Mouse (Mus musculus) lung, postnatal 0 days (tissue): ENCODE data around the gene Msi2. TPM values are rescaled to one million over a fixed set of nuclear protein-coding genes. Genes with fewer than 3 reads are reported as not detected.
A peak's percentile ranks its signal among the peaks of the same experiment; 100 is the strongest.

Source experiments
- ATAC-seq: fragments of 200-750 bp; cut with Nextera tagmentation; 2 replicates; pipeline ENCODE4 v1.8.0; 2017; ENCODE audit warnings: moderate library complexity
- DNase-seq: peaks from one replicate; pipeline ENCODE4 v3.0.0-alpha.2; 2016; ENCODE audit warnings: low spot score
- H3K27ac ChIP-seq: fragments of 300-500 bp; sonication (generic); 2 replicates; pipeline ENCODE4 v1.5.1; 2014; ENCODE audit warnings: antibody characterized with exemption, mild to moderate bottlenecking, low read length, mixed read lengths
- H3K27me3 ChIP-seq: fragments of 300-500 bp; sonication (generic); replicated peaks from 2 replicates; pipeline ENCODE4 v1.6.1; 2014; ENCODE audit warnings: low read length, mixed read lengths; ENCODE audit not compliant: insufficient read depth
- H3K36me3 ChIP-seq: fragments of 300-500 bp; sonication (generic); 2 replicates; pipeline ENCODE4 v1.6.1; 2014; ENCODE audit warnings: low read length, mixed read lengths; ENCODE audit not compliant: insufficient read depth
- H3K4me1 ChIP-seq: fragments of 300-500 bp; sonication (generic); 2 replicates; pipeline ENCODE4 v1.6.1; 2014; ENCODE audit warnings: antibody characterized with exemption, low read depth, low read length, mixed read lengths; ENCODE audit not compliant: insufficient read depth
- H3K4me2 ChIP-seq: fragments of 300-500 bp; sonication (generic); replicated peaks from 2 replicates; pipeline ENCODE4 v1.6.1; 2014; ENCODE audit warnings: low read depth, mild to moderate bottlenecking, low read length, moderate library complexity, mixed read lengths
- H3K4me3 ChIP-seq: fragments of 300-500 bp; sonication (generic); 2 replicates; pipeline ENCODE4 v1.5.1; 2014; ENCODE audit warnings: low read depth, low read length
- H3K9ac ChIP-seq: fragments of 300-500 bp; sonication (generic); replicated peaks from 2 replicates; pipeline ENCODE4 v1.6.1; 2014; ENCODE audit warnings: low read depth, mild to moderate bottlenecking
- H3K9me3 ChIP-seq: fragments of 300-500 bp; sonication (generic); 2 replicates; pipeline ENCODE4 v1.6.1; 2016; ENCODE audit warnings: low read length, mixed read lengths
- CTCF ChIP-seq: IDR thresholded peaks from 2 replicates; pipeline ENCODE4 v1.5.1; 2016; ENCODE audit warnings: antibody characterized with exemption, mild to moderate bottlenecking
- EP300 ChIP-seq: IDR thresholded peaks from 2 replicates; pipeline ENCODE4 v1.6.1; 2016; ENCODE audit warnings: antibody characterized with exemption, mild to moderate bottlenecking, control low read depth
- WGBS: fragments of 180-500 bp; shearing (Covaris S2); extraction: QIAGEN DNeasy Blood & Tissue Kit; methylation state at CpG from one replicate; pipeline ENCODE4 v1.1.7; 2014; 5-methylcytosine and 5-hydroxymethylcytosine counted together
- polyA plus RNA-seq: library from polyadenylated mRNA; unstranded; fragments of >200 nt; fragmentation: Nextera tagmentation; extraction: Ambion mirVana; gene quantifications from 2 replicates; pipeline ENCODE4 v1.2.1, GENCODE M21; 2015

The Msi2 gene
- polyA plus RNA-seq, 1 experiment from 2014 or later: 12.6 TPM

GRCm38 (mm10) chr11:88644719-88645118, 73.6 kb downstream of the Msi2 start:
- H3K27me3 ChIP-seq: no peaks in the 10 kb centered on the region
- H3K9me3 ChIP-seq: no peaks in the 10 kb centered on the region
- H3K4me1 ChIP-seq: no peaks in the 10 kb centered on the region
- ATAC-seq: no peak
- TF ChIP-seq CTCF (no peak), EP300 (no peak)
- H3K27ac ChIP-seq: no peak overlapping the region
- no peak for DNase-seq
- no peak overlapping the region for H3K4me2 ChIP-seq
- 71% methylated on average over 7 of the region's 7 CpGs for WGBS
- H3K9ac ChIP-seq: no peak overlapping the region
- no peaks in the 10 kb centered on the region for H3K36me3 ChIP-seq
- no peak overlapping the region for H3K4me3 ChIP-seq

DNA sequence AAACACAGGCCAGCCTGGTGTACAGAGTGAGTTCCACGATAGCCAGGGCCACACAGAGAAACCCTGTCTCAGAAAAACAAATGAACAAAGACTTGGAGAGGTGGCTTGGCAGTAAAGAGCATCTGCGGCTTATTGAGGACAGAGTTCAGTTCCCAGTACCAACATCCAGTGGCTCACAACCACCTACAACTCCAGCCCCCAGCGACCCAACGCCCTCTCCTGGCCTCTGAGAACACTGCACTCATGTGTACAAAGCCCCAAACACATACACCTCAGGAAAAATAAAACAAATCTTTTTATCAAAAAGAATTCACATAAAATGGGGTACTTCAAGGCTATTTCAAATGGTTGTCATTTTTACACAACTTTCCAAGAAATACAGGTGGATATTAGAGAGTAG, 78.5 kb downstream of the Msi2 start:
- no peak for DNase-seq
- no peak for ATAC-seq
- Histone ChIP-seq H3K9me3 (no peaks in the 10 kb centered on the region), H3K27me3 (no peaks in the 10 kb centered on the region), H3K9ac (no peak overlapping the region), H3K4me2 (no peak overlapping the region), H3K27ac (no peak overlapping the region), H3K4me3 (no peak overlapping the region), H3K36me3 (no peaks in the 10 kb centered on the region), H3K4me1 (peaks cover under 1% of the 10 kb centered on the region; the same call in 1 of the 2 replicates)
- TF ChIP-seq CTCF (peak; percentile 24; the same call in 1 of the 2 replicates), EP300 (no peak)
- WGBS: 63% methylated on average over 4 of the region's 4 CpGs

- 87% methylated on average over 6 of the region's 6 CpGs for WGBS
- DNase-seq (no peak), ATAC-seq (no peak)
- Histone ChIP-seq H3K9me3 (no peaks in the 10 kb centered on the region), H3K4me3 (no peak overlapping the region), H3K4me1 (peaks cover 4% of the 10 kb centered on the region; the same call in 1 of the 2 replicates), H3K27me3 (no peaks in the 10 kb centered on the region), H3K4me2 (no peak overlapping the region), H3K9ac (no peak overlapping the region), H3K27ac (no peak overlapping the region), H3K36me3 (no peaks in the 10 kb centered on the region)
- no peak for TF ChIP-seq EP300
- TF ChIP-seq CTCF: no peak
Measured at GRCm38 (mm10) chr11:88638936-88639542, 79.3 kb downstream of the Msi2 start.

- H3K27me3 ChIP-seq: no peaks in the 10 kb centered on the region
- no peak overlapping the region for H3K4me3 ChIP-seq
- H3K4me1 ChIP-seq: peaks cover 4% of the 10 kb centered on the region; the same call in 1 of the 2 replicates
- H3K36me3 ChIP-seq: no peaks in the 10 kb centered on the region
- H3K9me3 ChIP-seq: no peaks in the 10 kb centered on the region
- ATAC-seq (no peak), DNase-seq (no peak)
- no peak overlapping the region for H3K27ac ChIP-seq
- H3K4me2 ChIP-seq: no peak overlapping the region
- no peak overlapping the region for H3K9ac ChIP-seq
- TF ChIP-seq EP300: no peak
- no peak for TF ChIP-seq CTCF
- WGBS: 58% methylated on average over 2 of the region's 2 CpGs
Measured at GRCm38 (mm10) chr11:88638254-88638653, 80.1 kb downstream of the Msi2 start.

DNA sequence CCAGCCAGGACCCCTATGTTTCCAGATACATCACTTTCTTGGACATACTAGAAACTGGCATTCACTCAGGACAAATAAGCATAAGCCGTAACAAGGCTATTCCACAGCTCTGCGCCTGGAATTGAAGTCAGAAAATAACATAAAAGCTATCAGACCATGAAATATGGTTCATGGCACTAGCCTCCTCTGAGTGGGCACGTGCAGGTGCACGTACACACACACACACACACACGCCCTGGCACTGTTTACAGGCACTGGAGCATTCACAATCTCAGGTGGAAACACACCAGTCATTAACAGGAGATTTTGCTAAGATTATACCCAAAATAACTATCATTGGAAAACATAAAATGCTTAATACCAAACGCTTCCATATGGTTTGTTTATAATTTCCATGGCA, 81.4 kb downstream of the Msi2 start:
- H3K4me2 ChIP-seq: no peak overlapping the region
- WGBS: 88% methylated on average over 6 of the region's 6 CpGs
- no peak overlapping the region for H3K4me3 ChIP-seq
- H3K4me1 ChIP-seq: peaks cover 4% of the 10 kb centered on the region; the same call in 1 of the 2 replicates
- no peaks in the 10 kb centered on the region for H3K9me3 ChIP-seq
- H3K27ac ChIP-seq: no peak overlapping the region
- no peak for TF ChIP-seq CTCF
- no peak for TF ChIP-seq EP300
- no peaks in the 10 kb centered on the region for H3K27me3 ChIP-seq
- H3K9ac ChIP-seq: no peak overlapping the region
- H3K36me3 ChIP-seq: no peaks in the 10 kb centered on the region
- DNase-seq (no peak), ATAC-seq (no peak)

GRCm38 (mm10) chr11:88636319-88636718, 82.0 kb downstream of the Msi2 start:
- Histone ChIP-seq H3K4me3 (no peak overlapping the region), H3K9ac (no peak overlapping the region), H3K27ac (no peak overlapping the region), H3K4me1 (peaks cover 4% of the 10 kb centered on the region; the same call in 1 of the 2 replicates), H3K9me3 (no peaks in the 10 kb centered on the region), H3K4me2 (no peak overlapping the region), H3K36me3 (no peaks in the 10 kb centered on the region), H3K27me3 (no peaks in the 10 kb centered on the region)
- no peak for DNase-seq
- ATAC-seq: no peak
- no peak for TF ChIP-seq EP300
- no peak for TF ChIP-seq CTCF
- 89% methylated on average over 5 of the region's 5 CpGs for WGBS
